Mouse (Mus musculus) right cerebral cortex, adult 2 months (tissue): ENCODE data around the gene Cntn4.
A peak's percentile ranks its signal among the peaks of the same experiment; 100 is the strongest.

Experiments used
- DNase-seq, 2 experiments: peaks; one replicate each; pipeline ENCODE4 v3.0.0; 2021 to 2022; ENCODE audit warnings: low spot score in 2 of 2

The Cntn4 gene

GRCm38 (mm10) chr6:106645496-106646211 is 968.2 kb downstream of the Cntn4 start:
- DNase-seq = peak; percentile 75 to 76

GRCm38 (mm10) chr6:106646945-106647344 is 969.5 kb downstream of the Cntn4 start:
- DNase-seq = no peak

- DNase-seq = peak; percentile 17 to 26
These were observed 986.6 kb downstream of the Cntn4 start for GRCm38 (mm10) chr6:106663780-106664651.

GRCm38 (mm10) chr6:106675581-106675980 is 998.1 kb downstream of the Cntn4 start:
- DNase-seq = no peak

- no peak for DNase-seq
These were observed 1024.5 kb downstream of the Cntn4 start for GRCm38 (mm10) chr6:106701931-106702330.

- DNase-seq = no peak
These were observed 1028.1 kb downstream of the Cntn4 start for GRCm38 (mm10) chr6:106705506-106706035.

- DNase-seq = no peak
These were observed 1048.2 kb downstream of the Cntn4 start for GRCm38 (mm10) chr6:106725642-106726041.

GRCm38 (mm10) chr6:106726078-106726477 is 1048.6 kb downstream of the Cntn4 start:
- no peak for DNase-seq

- no peak for DNase-seq
These were observed 1050.2 kb downstream of the Cntn4 start for GRCm38 (mm10) chr6:106727703-106728102.

GRCm38 (mm10) chr6:106729682-106730314 is 1052.3 kb downstream of the Cntn4 start:
- no peak for DNase-seq

- DNase-seq = no peak
These were observed 1055.1 kb downstream of the Cntn4 start for GRCm38 (mm10) chr6:106732563-106732962.

GRCm38 (mm10) chr6:106738229-106738628 is 1060.8 kb downstream of the Cntn4 start:
- no peak for DNase-seq

GRCm38 (mm10) chr6:106740244-106740825 is 1062.9 kb downstream of the Cntn4 start:
- no peak for DNase-seq

- no peak for DNase-seq
These were observed 1066.2 kb downstream of the Cntn4 start for GRCm38 (mm10) chr6:106743556-106744233.

GRCm38 (mm10) chr6:106745673-106746394 is 1068.4 kb downstream of the Cntn4 start:
- DNase-seq = no peak

- no peak for DNase-seq
These were observed 1069.8 kb downstream of the Cntn4 start for GRCm38 (mm10) chr6:106747251-106747650.

- DNase-seq = no peak
These were observed 1070.3 kb downstream of the Cntn4 start for GRCm38 (mm10) chr6:106747804-106748203.
